Mouse (Mus musculus) embryonic fibroblast, embryonic 13.5 days (primary cell): ENCODE data around the gene Vezt.

Experiments
- CTCF ChIP-seq: IDR thresholded peaks from 2 replicates; pipeline ENCODE4 v1.5.1; 2011; ENCODE audit warnings: mild to moderate bottlenecking, control low read depth, low read length, moderate library complexity, borderline replicate concordance; ENCODE audit not compliant: insufficient read depth
- POLR2A ChIP-seq: IDR thresholded peaks from 2 replicates; pipeline ENCODE4 v1.6.1; 2011; ENCODE audit warnings: low read depth, mild to moderate bottlenecking, control low read depth, low read length, moderate library complexity

GRCm38 (mm10) chr10:94080740-94081139 is 45.1 kb upstream of the Vezt start:
- TF ChIP-seq CTCF (no peak), POLR2A (no peak)
